Mouse (Mus musculus): ENCODE results near the gene Cbwd1.

DNA sequence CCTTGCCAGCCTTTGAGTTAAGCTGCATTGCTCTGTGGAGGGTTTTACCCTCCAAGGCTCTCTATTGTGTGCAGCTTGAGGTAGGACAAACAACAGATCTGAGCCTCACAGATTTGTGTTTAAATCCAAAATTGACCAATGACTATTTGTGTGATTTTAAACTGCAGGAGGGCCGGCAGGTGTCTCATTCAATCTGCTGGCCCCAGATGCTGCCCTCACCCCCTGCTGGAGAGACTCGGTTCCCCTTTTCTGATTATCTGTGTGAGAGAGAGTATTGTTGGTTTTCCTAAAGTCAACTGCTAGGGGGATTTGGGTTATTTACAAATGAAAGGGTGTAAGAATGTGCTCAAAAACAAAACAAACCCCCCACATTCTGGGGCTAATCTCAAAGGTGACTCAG lies 59.2 kb downstream of the Cbwd1 start:
- TF ChIP-seq GATA1 (IDR thresholded peaks at IDR 0.05; ENCODE audit: low read length) (no peak), TAL1 (IDR thresholded peaks at IDR 0.05; ENCODE audit: low read length) (no peak)

Data from erythroblast, embryonic 14.5 days (primary cell).